Mouse (Mus musculus) hindbrain, embryonic 10.5 days (tissue): ENCODE results near the gene Fdps. TPM values are rescaled to one million over a fixed set of nuclear protein-coding genes. Genes with fewer than 3 reads are reported as not detected.

Experiments
- DNase-seq: peaks from one replicate; pipeline ENCODE4 v3.0.0-alpha.2; 2017; ENCODE audit warnings: low spot score
- H3K27ac ChIP-seq: fragments of 300-500 bp; sonication (generic); 2 replicates; pipeline ENCODE4 v1.5.1; 2016; ENCODE audit warnings: mild to moderate bottlenecking, moderate library complexity
- H3K27me3 ChIP-seq: fragments of 300-500 bp; sonication (generic); 2 replicates; pipeline ENCODE4 v1.6.1; 2016; ENCODE audit warnings: mild to moderate bottlenecking; ENCODE audit not compliant: poor library complexity, insufficient read depth, severe bottlenecking
- H3K36me3 ChIP-seq: fragments of 300-500 bp; sonication (generic); 2 replicates; pipeline ENCODE4 v1.6.1; 2016; ENCODE audit warnings: mild to moderate bottlenecking, moderate library complexity
- H3K4me1 ChIP-seq: fragments of 300-500 bp; sonication (generic); replicated peaks from 2 replicates; pipeline ENCODE4 v1.6.1; 2016; ENCODE audit warnings: mild to moderate bottlenecking
- H3K4me3 ChIP-seq: fragments of 300-500 bp; sonication (generic); 2 replicates; pipeline ENCODE4 v1.5.1; 2016; ENCODE audit warnings: mild to moderate bottlenecking, moderate library complexity
- H3K9me3 ChIP-seq: fragments of 300-500 bp; sonication (generic); 2 replicates; pipeline ENCODE4 v1.6.1; 2016; ENCODE audit warnings: mild to moderate bottlenecking, moderate library complexity
- WGBS: fragments of 180-500 bp; shearing (Covaris S2); methylation state at CpG from one replicate; pipeline ENCODE4 v1.1.7; 2016; 5-methylcytosine and 5-hydroxymethylcytosine counted together
- polyA plus RNA-seq: library from polyadenylated mRNA; unstranded; fragments of >200 nt; fragmentation: Nextera tagmentation; extraction: Ambion mirVana; gene quantifications from 2 replicates; pipeline ENCODE4 v1.2.1, GENCODE M21; 2016

The Fdps gene
- polyA plus RNA-seq, 1 experiment from 2014 or later, result 460 TPM

GRCm38 (mm10) chr3:89129908-89130307, 28.1 kb upstream of the Fdps start:
- 92% methylated on average over 3 of the region's 3 CpGs for whole genome bisulfite sequencing
- Histone ChIP-seq H3K9me3 (no peaks in the 10 kb centered on the region), H3K36me3 (no peaks in the 10 kb centered on the region), H3K4me3 (no peak overlapping the region), H3K27me3 (peaks cover 22% of the 10 kb centered on the region; the same call in 1 of the 2 replicates), H3K4me1 (peaks cover 12% of the 10 kb centered on the region), H3K27ac (no peak overlapping the region)
- DNase-seq, result no peak

GRCm38 (mm10) chr3:89125981-89126380, 24.2 kb upstream of the Fdps start:
- Histone ChIP-seq H3K4me3 (no peak overlapping the region), H3K27me3 (0 out of 2 replicates have a peak, but pooled peaks cover 2% of the 10 kb centered on the region), H3K36me3 (no peaks in the 10 kb centered on the region), H3K9me3 (no peaks in the 10 kb centered on the region), H3K27ac (no peak overlapping the region), H3K4me1 (0 out of 2 replicates have a peak, but pooled peaks cover 3% of the 10 kb centered on the region)
- 91% methylated on average over 3 of the region's 3 CpGs for WGBS
- no peak for DNase-seq

GRCm38 (mm10) chr3:89124241-89124640, 22.5 kb upstream of the Fdps start:
- no peaks in the 10 kb centered on the region for H3K36me3 ChIP-seq
- H3K27ac ChIP-seq, result no peak overlapping the region
- H3K4me3 ChIP-seq, result no peak overlapping the region
- WGBS, result 90% methylated on average over 3 of the region's 3 CpGs
- H3K4me1 ChIP-seq, result 0 out of 2 replicates have a peak, but pooled peaks cover 3% of the 10 kb centered on the region
- H3K9me3 ChIP-seq, result no peaks in the 10 kb centered on the region
- DNase-seq, result no peak
- H3K27me3 ChIP-seq, result no peaks in the 10 kb centered on the region

GRCm38 (mm10) chr3:89123313-89123712, 21.6 kb upstream of the Fdps start:
- DNase-seq, result no peak
- Histone ChIP-seq H3K4me1 (no peaks in the 10 kb centered on the region), H3K27ac (no peak overlapping the region), H3K27me3 (no peaks in the 10 kb centered on the region), H3K36me3 (no peaks in the 10 kb centered on the region), H3K4me3 (no peak overlapping the region), H3K9me3 (no peaks in the 10 kb centered on the region)
- WGBS, result 82% methylated on average over 2 of the region's 2 CpGs

- Histone ChIP-seq H3K27ac (no peak overlapping the region), H3K4me1 (no peaks in the 10 kb centered on the region), H3K4me3 (no peak overlapping the region), H3K36me3 (no peaks in the 10 kb centered on the region), H3K27me3 (no peaks in the 10 kb centered on the region), H3K9me3 (peaks cover 4% of the 10 kb centered on the region; the same call in 1 of the 2 replicates)
- DNase-seq, result no peak
- 11% methylated on average over 2 of the region's 2 CpGs for WGBS
Measured at GRCm38 (mm10) chr3:89115522-89115921, 13.8 kb upstream of the Fdps start.

GRCm38 (mm10) chr3:89113058-89113457, 11.3 kb upstream of the Fdps start:
- Histone ChIP-seq H3K27me3 (no peaks in the 10 kb centered on the region), H3K4me1 (no peaks in the 10 kb centered on the region), H3K27ac (no peak overlapping the region), H3K36me3 (no peaks in the 10 kb centered on the region), H3K9me3 (peaks cover 4% of the 10 kb centered on the region; the same call in 1 of the 2 replicates), H3K4me3 (no peak overlapping the region)
- DNase-seq, result no peak
- 91% methylated on average over 4 of the region's 4 CpGs for WGBS

- no peaks in the 10 kb centered on the region for H3K9me3 ChIP-seq
- 77% methylated on average over 1 of the region's 1 CpGs for WGBS
- no peaks in the 10 kb centered on the region for H3K4me1 ChIP-seq
- H3K36me3 ChIP-seq, result no peaks in the 10 kb centered on the region
- H3K27me3 ChIP-seq, result no peaks in the 10 kb centered on the region
- no peak overlapping the region for H3K27ac ChIP-seq
- H3K4me3 ChIP-seq, result no peak overlapping the region
- no peak for DNase-seq
Measured at GRCm38 (mm10) chr3:89108146-89108545, 6.4 kb upstream of the Fdps start.

- Histone ChIP-seq H3K9me3 (no peaks in the 10 kb centered on the region), H3K36me3 (no peaks in the 10 kb centered on the region), H3K27ac (no peak overlapping the region), H3K4me1 (peaks cover 4% of the 10 kb centered on the region), H3K27me3 (no peaks in the 10 kb centered on the region), H3K4me3 (no peak overlapping the region)
- DNase-seq, result no peak
- 78% methylated on average over 3 of the region's 3 CpGs for WGBS
Measured at GRCm38 (mm10) chr3:89107545-89107944, 5.8 kb upstream of the Fdps start.

GRCm38 (mm10) chr3:89106881-89107280, 5.1 kb upstream of the Fdps start:
- H3K4me3 ChIP-seq, result no peak overlapping the region
- H3K4me1 ChIP-seq, result peaks cover 10% of the 10 kb centered on the region
- H3K36me3 ChIP-seq, result no peaks in the 10 kb centered on the region
- no peak overlapping the region for H3K27ac ChIP-seq
- no peaks in the 10 kb centered on the region for H3K9me3 ChIP-seq
- DNase-seq, result no peak
- no peaks in the 10 kb centered on the region for H3K27me3 ChIP-seq

- Histone ChIP-seq H3K36me3 (peaks cover 22% of the 10 kb centered on the region), H3K4me3 (no peak overlapping the region), H3K27ac (no peak overlapping the region), H3K4me1 (peaks cover 40% of the 10 kb centered on the region), H3K27me3 (no peaks in the 10 kb centered on the region), H3K9me3 (no peaks in the 10 kb centered on the region)
- DNase-seq, result no peak
- WGBS, result 82% methylated on average over 4 of the region's 4 CpGs
Measured at GRCm38 (mm10) chr3:89103291-89103595, 1.5 kb upstream of the Fdps start.

- peak overlapping the region; percentile 88 for H3K4me3 ChIP-seq
- no peaks in the 10 kb centered on the region for H3K9me3 ChIP-seq
- WGBS, result 69% methylated on average over 12 of the region's 12 CpGs
- H3K27me3 ChIP-seq, result no peaks in the 10 kb centered on the region
- peak overlapping the region; percentile 91 for H3K27ac ChIP-seq
- H3K36me3 ChIP-seq, result peaks cover 28% of the 10 kb centered on the region
- DNase-seq, result no peak
- peaks cover 41% of the 10 kb centered on the region for H3K4me1 ChIP-seq
Measured at GRCm38 (mm10) chr3:89102495-89103290, 934 bp upstream of the Fdps start.

- Histone ChIP-seq H3K4me3 (peak overlapping the region; percentile 88), H3K4me1 (peaks cover 41% of the 10 kb centered on the region), H3K9me3 (no peaks in the 10 kb centered on the region), H3K36me3 (peaks cover 40% of the 10 kb centered on the region), H3K27me3 (no peaks in the 10 kb centered on the region), H3K27ac (peak overlapping the region; percentile 91)
- under 1% methylated on average over 19 of the region's 19 CpGs for WGBS
- no peak for DNase-seq
Measured at GRCm38 (mm10) chr3:89101459-89101811, 324 bp downstream of the Fdps start.

GRCm38 (mm10) chr3:89100811-89101210, 948 bp downstream of the Fdps start, which contains the start of gene Gm43738:
Gene Gm43738, minus strand, starts transcription at chr3:89101099.
- Histone ChIP-seq H3K4me1 (peaks cover 41% of the 10 kb centered on the region), H3K36me3 (peaks cover 47% of the 10 kb centered on the region), H3K9me3 (no peaks in the 10 kb centered on the region), H3K4me3 (peak within 1 kb of the TSS; percentile 88), H3K27ac (peak within 1 kb of the TSS; percentile 91), H3K27me3 (no peaks in the 10 kb centered on the region)
- DNase-seq, result no peak
- WGBS, result 58% methylated on average over 7 of the region's 7 CpGs
